Mouse (Mus musculus): ENCODE data around the gene Hoxb5.

Gene Hoxb5

DNA sequence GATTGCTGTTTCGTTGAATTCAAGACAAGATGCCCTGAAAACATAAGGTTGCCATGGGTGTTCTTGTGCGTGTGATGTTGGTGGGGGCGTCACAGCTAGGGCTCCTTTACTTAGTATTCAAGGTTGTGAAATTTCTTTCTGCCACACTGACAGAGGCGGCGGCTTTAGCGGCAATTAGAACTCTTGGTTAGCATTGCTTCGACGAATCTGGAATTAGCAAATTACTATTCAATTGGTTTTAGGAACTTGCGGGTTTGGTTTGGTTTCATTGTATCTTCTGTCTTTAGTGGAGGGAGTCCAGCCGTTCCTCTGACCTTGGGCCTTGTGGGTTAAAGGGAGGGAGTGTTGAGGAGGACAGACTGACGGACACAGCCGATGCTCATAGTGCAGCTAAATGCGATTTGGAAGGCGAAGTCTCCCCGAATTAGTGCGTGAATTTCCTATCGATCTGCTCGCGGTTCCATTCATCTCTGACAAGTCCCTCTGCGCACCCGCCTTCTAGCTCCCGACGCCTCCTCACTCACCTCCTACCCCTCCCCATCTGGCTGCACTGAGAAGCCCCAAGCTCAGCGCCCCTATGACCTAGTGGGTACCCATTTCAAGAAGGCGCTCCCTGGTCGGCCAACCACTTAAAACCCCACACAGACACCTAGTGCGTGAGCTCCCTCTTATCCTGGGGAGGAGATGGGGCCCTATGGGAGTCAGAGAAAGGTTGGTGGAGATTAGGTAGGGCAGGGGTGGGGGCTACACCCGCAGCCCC, 14.7 kb downstream of the Hoxb5 start, which contains the start of gene Hoxb4:
Gene Hoxb4, plus strand, starts transcription at position 660 of the 760 bp plus-strand sequence.
- in situ Hi-C loops (cut with MboI, MseI): no loop called here

DNA sequence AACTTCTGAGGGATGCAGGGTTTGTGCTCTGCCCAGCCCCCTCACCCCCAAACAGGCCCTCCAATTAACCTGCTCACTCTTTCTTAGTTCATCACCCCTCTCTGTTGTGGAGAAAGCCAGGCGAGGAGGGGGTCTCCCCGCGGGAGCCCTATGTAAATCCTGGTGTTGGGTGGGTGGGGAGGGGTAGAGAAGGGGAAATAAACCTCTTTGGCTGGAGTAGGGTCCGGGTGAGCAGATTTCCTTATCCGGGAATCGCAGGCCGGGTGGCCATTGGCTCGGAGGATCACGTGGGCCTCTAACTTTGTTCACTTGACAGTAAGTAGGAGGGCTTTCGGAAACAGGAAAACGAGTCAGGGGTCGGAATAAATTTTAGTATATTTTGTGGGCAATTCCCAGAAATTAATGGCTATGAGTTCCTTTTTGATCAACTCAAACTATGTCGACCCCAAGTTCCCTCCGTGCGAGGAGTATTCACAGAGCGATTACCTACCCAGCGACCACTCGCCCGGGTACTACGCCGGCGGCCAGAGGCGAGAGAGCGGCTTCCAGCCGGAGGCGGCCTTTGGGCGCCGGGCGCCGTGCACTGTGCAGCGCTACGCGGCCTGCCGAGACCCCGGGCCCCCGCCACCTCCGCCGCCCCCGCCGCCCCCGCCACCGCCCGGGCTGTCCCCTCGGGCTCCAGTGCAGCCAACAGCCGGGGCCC, 15.4 kb downstream of the Hoxb5 start:
- in situ Hi-C loops (cut with MboI, MseI): no loop called here

DNA sequence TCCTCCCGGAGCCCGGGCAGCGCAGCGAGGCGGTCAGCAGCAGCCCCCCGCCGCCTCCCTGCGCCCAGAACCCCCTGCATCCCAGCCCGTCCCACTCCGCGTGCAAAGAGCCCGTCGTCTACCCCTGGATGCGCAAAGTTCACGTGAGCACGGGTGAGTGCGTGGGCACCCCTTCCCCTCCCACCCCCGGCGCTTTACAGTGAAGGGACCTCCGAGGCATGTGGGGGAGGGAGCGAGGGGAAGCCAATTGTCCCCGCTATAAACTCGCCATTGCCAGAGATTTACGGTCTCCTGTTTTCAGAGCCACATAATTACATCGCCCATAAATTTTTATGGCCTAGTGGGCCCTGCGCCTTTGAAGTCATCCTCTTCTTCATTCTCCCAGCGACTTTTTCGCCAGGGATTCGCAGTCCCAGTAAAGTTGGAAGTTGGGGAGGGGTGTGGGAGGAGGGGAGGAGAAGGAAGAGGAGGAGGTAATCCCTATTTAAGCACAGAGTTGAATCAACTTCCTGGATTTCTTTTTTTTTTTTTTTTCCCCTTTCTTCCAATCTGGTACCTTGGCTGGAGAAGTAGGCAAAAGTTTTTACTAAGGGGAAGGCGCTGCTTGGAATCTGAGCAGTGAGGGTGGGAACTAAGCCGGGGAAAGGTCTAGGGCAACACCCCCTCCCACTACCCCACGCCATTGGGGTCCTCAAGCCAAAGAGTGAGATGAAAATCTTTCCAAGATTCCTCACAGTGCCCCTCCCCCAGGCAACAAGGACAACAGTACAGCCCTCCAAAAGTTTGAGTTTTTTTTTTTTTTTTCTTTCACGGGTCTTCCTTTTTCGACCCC, 16.2 kb downstream of the Hoxb5 start:
- in situ Hi-C loops (cut with MboI, MseI): no loop called here

DNA sequence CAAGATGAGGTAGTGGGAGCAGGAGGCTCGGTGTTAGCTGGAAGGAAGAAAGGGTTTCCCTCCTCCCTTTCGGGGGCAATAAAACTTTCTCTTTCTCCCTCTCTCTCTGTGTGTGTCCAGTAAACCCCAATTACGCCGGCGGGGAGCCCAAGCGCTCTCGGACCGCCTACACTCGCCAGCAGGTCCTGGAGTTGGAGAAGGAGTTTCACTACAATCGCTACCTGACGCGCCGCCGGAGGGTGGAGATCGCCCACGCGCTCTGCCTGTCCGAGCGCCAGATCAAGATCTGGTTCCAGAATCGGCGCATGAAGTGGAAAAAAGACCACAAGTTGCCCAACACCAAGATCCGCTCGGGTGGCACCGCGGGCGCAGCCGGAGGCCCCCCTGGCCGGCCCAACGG, 16.8 kb downstream of the Hoxb5 start:
- in situ Hi-C loops (cut with MboI, MseI): no loop called here

DNA sequence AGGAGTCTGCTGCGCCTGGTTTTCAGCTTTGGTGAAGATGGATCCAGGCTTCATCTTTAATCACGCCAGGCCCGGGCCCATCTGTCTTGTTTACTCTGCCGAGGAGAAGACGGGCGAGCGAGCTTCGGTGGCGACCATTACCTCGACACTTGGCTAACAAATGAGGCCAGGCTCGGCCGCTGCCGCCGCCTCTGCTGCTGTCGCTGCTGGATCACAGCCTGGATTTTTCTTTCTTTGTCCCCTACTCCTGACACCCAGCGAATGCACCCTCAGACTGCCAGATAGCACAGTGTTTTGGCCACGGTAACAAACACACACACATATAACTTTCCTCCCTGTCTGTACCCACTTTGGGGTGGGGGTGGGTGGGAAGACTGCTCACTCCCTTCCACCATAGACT, 17.6 kb downstream of the Hoxb5 start:
- in situ Hi-C loops (cut with MboI, MseI): no loop called here

DNA sequence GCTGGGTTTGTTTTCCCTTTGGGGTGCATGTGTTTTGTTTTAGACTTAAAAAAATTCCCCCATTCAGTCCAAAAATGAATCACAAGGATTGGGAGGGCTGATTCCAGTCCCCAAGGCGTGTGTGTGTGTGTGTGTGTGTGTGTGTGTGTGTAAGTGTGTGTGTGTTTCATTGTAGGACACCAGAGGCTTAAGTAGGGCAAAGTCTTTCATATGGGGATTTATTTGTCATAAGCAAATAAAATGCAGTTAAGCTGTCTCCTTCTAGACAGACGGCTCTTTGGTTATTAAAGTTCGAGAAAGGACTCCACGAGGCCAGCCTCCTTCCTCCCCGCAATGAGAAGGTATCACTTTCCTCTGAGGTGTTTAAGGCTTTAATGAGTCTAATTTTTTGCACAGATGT, 18.7 kb downstream of the Hoxb5 start:
- in situ Hi-C loops (cut with MboI, MseI): no loop called here

DNA sequence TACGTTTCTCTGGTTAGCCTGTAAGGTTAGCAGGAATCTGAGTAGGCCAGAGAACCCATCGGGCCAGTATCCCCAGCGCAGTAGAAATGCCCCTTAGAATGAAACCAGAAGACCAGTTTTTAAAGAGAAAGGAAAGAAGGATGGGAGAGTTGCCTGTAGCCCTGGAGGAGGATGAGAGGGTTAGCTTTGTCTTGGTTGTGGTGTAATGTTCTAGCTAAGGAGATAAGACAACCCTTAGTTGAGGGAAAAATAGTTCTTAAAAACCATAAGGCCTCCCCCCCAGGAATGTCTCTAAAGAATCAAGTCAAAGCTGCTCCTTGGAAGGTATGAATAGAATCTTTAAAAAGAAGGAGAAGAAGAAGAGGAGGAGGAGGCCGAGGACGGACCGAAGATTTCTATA, 19.6 kb downstream of the Hoxb5 start:
- in situ Hi-C loops (cut with MboI, MseI): no loop called here

DNA sequence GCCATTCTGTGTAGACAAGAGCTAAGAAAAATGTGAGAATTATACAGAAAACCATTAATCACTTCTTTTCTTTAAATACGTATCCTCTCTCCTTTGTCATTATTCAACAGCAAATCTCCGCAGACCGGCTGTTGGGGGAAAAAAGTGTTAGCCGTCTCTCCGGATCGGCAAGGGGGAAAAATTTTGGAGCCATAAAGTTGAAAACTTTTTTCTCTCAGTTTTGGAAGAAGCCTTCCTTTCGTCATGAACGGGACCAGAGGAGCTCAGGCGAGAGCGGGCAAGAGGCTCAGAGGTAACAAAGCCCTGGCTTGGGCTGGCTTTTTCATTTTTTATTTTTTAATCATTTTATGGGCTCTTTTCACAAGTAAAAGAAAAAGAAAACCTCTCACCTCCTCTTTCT, 20.0 kb downstream of the Hoxb5 start, which contains the start of gene Hoxb3:
Gene Hoxb3, plus strand, starts transcription at position 173 of the 400 bp plus-strand sequence.
- in situ Hi-C loops (cut with MboI, MseI): no loop called here

DNA sequence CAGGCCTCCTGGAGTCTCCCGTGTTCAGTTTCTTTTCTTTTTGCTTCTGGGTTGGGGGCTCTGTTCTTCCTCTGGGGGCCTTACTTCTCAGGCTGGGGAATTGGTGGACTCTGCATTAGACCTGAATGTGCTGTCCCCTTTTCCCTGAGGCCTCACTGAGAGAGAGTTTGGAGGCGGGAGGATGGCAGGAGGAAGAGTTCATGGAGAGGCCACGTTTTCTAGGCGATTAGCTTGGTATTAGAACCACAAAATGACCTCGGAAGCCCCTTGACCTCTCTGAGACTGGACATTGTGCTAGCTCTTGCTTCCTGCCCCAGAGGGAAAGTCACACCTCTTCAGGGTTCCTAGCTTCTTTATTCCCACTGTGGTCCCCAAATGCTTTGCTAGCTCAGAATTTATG, 21.0 kb downstream of the Hoxb5 start:
- in situ Hi-C loops (cut with MboI, MseI): no loop called here

DNA sequence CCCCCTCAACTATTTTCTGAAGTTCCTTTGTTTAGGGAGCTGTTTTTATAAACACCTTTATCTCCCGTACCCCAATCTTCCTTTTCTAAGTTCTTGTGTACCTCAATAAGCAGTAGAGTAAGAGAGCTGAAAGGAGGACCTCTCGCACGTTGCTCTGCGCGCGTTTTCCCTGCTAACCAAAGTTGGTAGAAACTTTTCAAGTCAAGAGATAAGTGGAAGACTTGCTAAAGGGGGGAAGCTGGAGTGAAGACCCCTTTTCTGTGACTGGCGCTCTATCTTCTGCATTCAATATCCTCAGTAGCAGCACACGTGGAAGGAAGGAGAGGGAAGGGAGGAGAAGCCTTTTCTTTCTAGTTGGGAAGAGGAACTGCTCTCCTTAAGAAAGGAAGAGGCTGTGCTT, 21.8 kb downstream of the Hoxb5 start:
- in situ Hi-C loops (cut with MboI, MseI): no loop called here

DNA sequence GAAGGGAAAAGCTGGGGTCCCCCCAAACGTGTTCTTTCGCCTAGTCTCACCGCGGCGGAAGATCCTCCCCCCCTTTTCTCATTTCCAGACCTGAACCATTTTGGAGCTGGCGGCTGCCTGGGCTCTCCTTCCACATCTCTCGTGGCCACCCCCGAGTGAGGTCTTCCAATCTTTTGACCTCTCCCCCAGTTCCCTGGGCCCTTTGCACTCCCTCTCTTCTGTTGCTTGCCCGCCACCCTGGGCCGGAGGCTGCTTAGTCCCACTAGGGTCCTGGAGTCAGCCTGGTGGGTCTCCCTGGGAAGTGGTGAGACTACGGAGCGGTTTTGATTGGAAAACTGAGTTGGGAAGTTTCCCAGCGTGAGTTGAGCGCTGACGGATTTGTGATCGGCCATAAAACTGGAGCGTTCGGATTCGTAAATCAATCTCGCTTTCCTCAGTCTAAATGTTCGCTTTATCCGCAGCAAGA, 22.6 kb downstream of the Hoxb5 start:
- in situ Hi-C loops (cut with MboI, MseI): no loop called here

DNA sequence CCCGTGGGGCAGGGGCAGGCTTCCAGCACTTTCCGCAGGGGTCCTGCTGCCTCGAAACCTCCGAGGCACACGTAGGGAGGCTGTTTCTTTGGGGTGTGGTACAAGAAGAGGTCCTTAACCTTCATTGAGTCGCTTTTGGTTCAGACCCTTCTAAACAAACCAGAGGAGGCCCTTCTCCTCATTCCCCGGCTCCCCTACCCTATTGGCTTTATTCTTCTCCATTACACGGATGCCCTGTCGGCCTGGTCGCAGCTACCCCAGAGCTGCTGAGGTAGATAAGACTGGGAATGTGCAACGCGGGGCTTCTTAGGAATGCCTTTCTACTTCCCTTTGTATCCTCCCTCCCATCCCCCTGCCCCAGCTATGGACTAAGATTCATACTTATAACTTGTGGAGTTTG, 23.6 kb downstream of the Hoxb5 start:
- in situ Hi-C loops (cut with MboI, MseI): no loop called here

DNA sequence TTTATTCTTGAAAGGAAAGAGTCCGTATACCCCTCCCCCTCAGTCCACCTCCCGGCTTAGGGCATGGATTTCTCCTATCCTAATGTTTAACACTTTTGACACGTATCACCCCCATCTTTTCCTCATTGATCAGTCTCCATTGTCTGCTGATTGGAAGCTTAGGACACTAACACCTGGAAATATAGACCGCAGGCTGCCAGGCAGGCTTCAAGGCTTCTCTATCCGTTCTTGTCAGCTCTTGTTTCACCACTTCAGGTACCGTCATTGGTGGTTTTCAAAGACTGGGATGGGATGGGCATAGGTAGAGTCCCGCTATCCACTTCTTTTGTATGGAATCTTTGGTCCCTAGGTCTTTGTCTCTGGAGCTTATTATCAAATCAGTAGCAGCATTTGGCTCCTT, 24.0 kb downstream of the Hoxb5 start:
- in situ Hi-C loops (cut with MboI, MseI): no loop called here

DNA sequence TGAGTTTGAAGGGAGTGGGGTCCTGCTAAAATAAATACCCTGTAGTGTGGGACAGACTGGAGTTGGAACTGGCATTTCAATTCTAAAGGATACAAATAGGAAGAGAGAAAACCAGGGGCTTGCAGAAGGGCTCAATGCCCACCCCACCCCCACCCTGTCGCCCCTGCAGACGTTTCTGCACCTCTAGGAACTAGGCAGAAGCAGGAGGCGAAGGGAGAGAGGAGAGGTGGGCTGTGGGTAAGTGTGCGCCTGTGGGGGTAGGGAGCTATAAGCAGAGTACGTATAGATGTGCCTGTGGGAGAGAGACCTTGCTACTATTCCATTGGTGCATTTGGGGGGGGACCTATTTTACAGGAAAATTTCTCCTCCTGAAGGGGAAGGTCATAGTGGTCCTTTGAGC, 24.6 kb downstream of the Hoxb5 start:
- in situ Hi-C loops (cut with MboI, MseI): no loop called here

DNA sequence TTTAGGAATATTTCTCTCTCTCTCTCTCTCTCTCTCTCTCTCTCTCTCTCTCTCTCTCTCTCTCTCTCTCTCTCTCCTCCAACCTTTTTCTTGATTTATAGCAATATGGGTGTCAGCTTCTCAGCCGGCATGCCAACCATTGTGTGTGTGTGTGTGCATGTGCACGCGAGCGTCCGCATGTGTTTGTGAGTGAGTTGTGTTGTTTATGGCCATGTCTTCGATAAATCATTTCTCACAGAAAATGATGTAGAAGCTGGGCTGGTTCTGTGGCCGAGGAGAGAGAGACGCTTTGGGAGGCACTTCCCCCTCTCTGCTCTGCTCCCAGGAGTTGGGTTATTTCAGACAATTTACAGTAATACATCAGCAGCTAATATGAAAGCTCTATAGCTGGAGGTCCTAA, 25.5 kb downstream of the Hoxb5 start:
- in situ Hi-C loops (cut with MboI, MseI): no loop called here

DNA sequence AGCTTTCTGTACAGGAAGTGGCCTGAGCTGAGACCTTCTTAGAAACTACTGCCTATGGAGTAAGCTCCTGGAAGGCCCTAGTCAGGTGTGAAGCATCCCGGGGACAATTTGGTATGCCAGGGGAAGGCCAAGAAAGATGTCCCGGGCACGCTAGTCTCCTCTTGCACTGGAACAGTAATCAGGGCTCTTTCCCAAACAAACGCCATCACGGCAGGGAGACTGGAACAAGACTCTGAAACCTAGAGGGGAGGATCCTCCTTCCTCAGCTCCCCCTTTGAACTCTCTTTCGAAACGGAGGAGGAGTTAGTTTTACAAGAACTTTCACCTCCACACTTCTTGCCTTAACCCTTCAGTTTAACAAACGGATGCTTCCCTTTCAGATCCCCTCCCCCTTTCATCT, 29.0 kb downstream of the Hoxb5 start:
- in situ Hi-C loops (cut with MboI, MseI): no loop called here

DNA sequence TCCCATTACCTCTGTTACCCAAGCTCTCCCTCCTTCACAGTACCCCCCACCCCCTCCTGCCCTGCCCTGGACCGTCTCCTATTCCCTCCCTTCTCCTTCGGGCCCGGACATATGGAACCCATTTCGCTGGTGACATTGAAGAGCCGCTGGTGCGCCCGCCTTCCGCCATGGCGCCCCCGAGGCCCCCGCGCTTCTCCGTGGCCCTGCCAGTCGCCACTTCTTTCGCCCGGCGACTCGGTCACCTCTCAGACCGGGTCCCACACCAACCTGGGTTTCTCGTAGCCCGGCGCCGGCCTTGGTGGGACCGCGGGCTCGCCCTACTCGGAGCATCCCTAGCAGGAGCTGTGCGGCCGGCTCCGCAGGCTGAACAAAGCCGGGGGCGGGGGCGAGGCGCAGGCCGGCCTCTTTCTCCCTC, 29.5 kb downstream of the Hoxb5 start:
- in situ Hi-C loops (cut with MboI, MseI): no loop called here

DNA sequence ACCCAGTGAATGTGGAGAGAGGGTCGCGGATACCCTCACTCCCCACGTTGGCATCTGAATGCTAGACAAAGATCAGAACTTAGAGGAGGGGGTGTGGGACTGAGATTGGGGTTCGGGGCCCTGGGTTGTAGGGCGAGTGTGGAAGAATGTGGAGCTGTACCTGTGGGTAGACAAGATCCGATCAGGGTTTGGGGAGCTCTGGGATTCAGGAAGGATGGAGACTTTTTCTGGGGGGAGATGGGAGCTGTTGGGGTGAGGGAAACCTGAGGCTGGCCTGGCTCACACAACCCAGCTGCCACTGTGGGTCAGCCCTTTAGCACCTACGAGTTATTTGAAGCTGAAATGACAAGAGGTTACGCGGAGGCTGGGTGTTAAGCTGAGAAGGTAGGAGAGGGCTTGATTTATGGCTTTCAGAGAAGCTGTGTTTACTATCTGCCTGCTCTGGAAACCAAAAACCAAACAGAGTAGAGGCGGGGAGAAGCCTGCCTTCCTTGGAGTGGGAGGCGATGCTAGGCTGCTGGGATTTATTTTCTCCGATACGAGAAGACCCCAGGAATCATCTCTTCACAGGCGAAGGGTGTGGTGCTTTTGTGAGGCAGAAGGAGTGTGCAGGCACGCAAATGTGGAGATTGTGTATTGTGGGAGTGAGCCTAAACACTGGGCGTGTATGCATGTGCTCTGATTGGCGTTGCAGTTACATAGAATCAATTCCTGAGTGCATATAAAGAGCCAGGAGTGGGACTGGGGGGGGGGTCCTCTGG, 30.3 kb downstream of the Hoxb5 start:
- in situ Hi-C loops (cut with MboI, MseI): no loop called here

DNA sequence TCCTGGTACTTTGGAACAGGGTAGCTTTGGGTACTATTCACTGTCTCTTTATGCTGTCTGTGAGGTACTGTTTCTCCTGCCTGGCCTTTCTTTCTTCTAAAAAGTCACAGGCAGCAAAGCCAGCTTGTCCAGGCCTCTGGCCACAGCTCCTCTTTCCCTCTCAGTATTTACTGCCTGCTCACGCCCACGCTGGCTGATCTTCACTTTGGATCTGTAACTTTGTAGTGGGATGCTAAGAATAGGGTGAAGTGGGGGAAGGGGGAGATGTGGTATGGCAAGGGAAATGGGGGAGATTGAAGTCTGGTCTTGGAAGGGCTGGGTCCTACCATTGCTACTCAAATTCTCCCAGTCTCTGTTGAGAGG, 30.8 kb downstream of the Hoxb5 start:
- in situ Hi-C loops (cut with MboI, MseI): no loop called here

DNA sequence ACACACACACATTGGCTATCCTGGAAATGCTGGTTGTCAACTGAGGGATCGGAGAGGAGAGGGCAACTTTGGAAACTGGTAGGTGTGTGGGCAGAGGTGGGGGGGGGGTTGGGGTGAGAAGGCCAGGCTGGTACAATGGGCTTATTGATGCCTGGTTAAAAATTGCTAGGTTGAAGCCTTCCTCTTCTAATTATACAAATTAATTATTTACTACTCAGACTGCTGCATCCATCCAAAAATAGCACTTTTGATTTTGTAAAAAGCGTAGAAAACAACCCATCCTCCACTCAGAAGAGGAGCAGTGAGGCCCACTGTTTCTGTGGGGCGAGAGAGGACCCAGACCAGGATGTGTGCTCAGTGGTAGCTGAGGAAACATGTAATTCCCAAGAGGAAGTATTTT, 31.9 kb downstream of the Hoxb5 start:
- in situ Hi-C loops (cut with MboI, MseI): no loop called here

DNA sequence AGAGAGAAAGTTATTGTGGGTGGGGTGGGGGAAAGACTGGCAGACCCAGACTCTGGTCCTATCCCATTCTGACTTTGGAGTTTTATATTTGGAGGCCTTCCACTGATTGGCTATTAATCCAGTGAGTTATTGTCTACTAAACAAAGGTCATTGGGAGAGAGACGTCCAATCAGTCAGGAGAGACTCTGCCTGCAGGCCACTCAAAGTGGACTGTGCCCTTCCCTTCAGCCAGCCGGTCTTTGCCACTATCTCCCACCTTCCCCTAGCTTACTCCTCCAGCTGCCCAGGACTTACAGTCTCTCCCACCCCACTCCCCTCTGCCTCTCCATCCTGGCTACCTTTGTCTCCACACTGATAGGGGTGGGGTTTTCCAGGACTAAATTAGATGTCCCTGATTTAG, 33.5 kb downstream of the Hoxb5 start:
- in situ Hi-C loops (cut with MboI, MseI): no loop called here

DNA sequence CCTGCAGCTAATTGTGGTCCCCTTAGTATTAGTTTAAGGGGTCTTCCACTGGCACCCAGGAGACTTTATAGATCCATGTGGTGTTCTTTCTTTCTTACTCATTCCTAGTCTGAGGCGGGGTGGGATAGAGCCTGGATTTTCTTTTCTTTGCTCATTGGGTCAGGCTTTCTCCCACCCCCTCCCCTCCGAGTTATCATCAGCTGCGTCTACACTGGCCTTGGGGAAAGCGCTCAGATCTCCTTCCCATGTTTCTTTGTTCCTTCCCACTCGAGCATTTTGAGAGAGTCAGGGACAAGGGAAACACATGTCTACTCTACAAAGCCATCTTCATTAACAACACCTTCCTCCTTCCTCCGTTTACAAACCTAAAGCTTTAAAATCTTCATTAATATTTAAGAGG, 33.9 kb downstream of the Hoxb5 start:
- in situ Hi-C loops (cut with MboI, MseI): no loop called here

Measured in T-helper 2 cell (primary cell).